Mouse (Mus musculus) CH12.LX (cell line): ENCODE data around the gene Frem3. TPM values are rescaled to one million over a fixed set of nuclear protein-coding genes. Genes with fewer than 3 reads are reported as not detected.

ENCODE experiments used
- DNase-seq: peaks from one replicate; pipeline ENCODE4 v3.0.0-alpha.2; 2013; ENCODE audit errors: extremely low read depth
- H3K27ac ChIP-seq: 2 replicates; pipeline ENCODE4 v1.5.1; 2012; ENCODE audit warnings: low read depth, mild to moderate bottlenecking, control low read depth, moderate library complexity; ENCODE audit not compliant: insufficient read depth
- H3K27me3 ChIP-seq: replicated peaks from 2 replicates; pipeline ENCODE3; 2012; ENCODE audit warnings: inconsistent platforms
- H3K36me3 ChIP-seq, 2 experiments: replicated peaks in 1 of 2; 2 replicates each; pipeline versions ENCODE3 to v1.6.1; 2012; ENCODE audit warnings: inconsistent platforms in 1 of 2, low read length in 1 of 2, mild to moderate bottlenecking in 1 of 2, mixed read lengths in 1 of 2, moderate library complexity in 1 of 2; ENCODE audit not compliant: control insufficient read depth in 1 of 2, insufficient read depth in 1 of 2
- H3K4me1 ChIP-seq, 2 experiments: 2 replicates each; pipeline ENCODE4 v1.6.1; 2012; ENCODE audit warnings: inconsistent platforms in 1 of 2, moderate library complexity in 1 of 2; ENCODE audit not compliant: insufficient read depth in 2 of 2, control insufficient read depth in 1 of 2
- H3K4me2 ChIP-seq: 2 replicates; pipeline ENCODE4 v1.6.1; 2012; ENCODE audit warnings: low read depth, mild to moderate bottlenecking, control low read depth; ENCODE audit not compliant: poor library complexity, insufficient read depth, severe bottlenecking
- H3K4me3 ChIP-seq, 3 experiments: fragments of 150-350 bp in 1 of 3; sonication (generic) in 1 of 3; replicated peaks in 1 of 3; 2 replicates each; pipeline versions ENCODE3 to v1.5.1; 2011 to 2012; ENCODE audit warnings: low read depth in 2 of 3, low read length in 2 of 3, mild to moderate bottlenecking in 2 of 3, moderate library complexity in 2 of 3, control low read depth in 1 of 3, improper control_type of control experiment in 1 of 3, inconsistent platforms in 1 of 3, mixed read lengths in 1 of 3; ENCODE audit not compliant: poor library complexity in 1 of 3
- H3K79me2 ChIP-seq: replicated peaks from 2 replicates; pipeline ENCODE4 v1.6.1; 2012; ENCODE audit warnings: mild to moderate bottlenecking, moderate library complexity; ENCODE audit not compliant: control insufficient read depth, poor library complexity, insufficient read depth, severe bottlenecking; ENCODE audit errors: extremely low read depth
- H3K9ac ChIP-seq: 2 replicates; pipeline ENCODE4 v1.6.1; 2012; ENCODE audit warnings: low read depth, mild to moderate bottlenecking, control low read depth, moderate library complexity; ENCODE audit not compliant: insufficient read depth
- H3K9me3 ChIP-seq: replicated peaks from 2 replicates; pipeline ENCODE3; 2012; ENCODE audit warnings: low read length, inconsistent platforms, mixed read lengths
- BHLHE40 ChIP-seq: IDR thresholded peaks from 2 replicates; pipeline ENCODE4 v1.6.1; 2011; ENCODE audit warnings: mild to moderate bottlenecking, low read depth, low read length, improper control_type of control experiment
- CHD1 ChIP-seq: IDR thresholded peaks from 2 replicates; pipeline ENCODE4 v1.6.1; 2012; ENCODE audit warnings: low read depth, low read length, improper control_type of control experiment, inconsistent platforms
- CHD2 ChIP-seq: IDR thresholded peaks from 2 replicates; pipeline ENCODE4 v1.6.1; 2011; ENCODE audit warnings: low read length, improper control_type of control experiment
- CTCF ChIP-seq, 2 experiments: IDR thresholded peaks in 1 of 2; conservative IDR thresholded peaks in 1 of 2; 2 replicates each; pipeline ENCODE4 v1.5.1; 2011 to 2012; ENCODE audit warnings: low read depth in 2 of 2, low read length in 2 of 2, improper control_type of control experiment in 1 of 2, inconsistent platforms in 1 of 2, mild to moderate bottlenecking in 1 of 2, moderate library complexity in 1 of 2
- E2F4 ChIP-seq: IDR thresholded peaks from 2 replicates; pipeline ENCODE4 v1.6.1; 2011; ENCODE audit warnings: low read depth, low read length, improper control_type of control experiment; ENCODE audit not compliant: insufficient replicate concordance
- EP300 ChIP-seq: IDR thresholded peaks from 2 replicates; pipeline ENCODE4 v1.6.1; 2011; ENCODE audit warnings: low read length, improper control_type of control experiment
- HCFC1 ChIP-seq: IDR thresholded peaks from 2 replicates; pipeline ENCODE4 v1.6.1; 2012; ENCODE audit warnings: low read depth, mild to moderate bottlenecking, inconsistent platforms, low read length, improper control_type of control experiment
- JUN ChIP-seq: IDR thresholded peaks from 2 replicates; pipeline ENCODE4 v1.6.1; 2011; ENCODE audit warnings: low read depth, mild to moderate bottlenecking, low read length, improper control_type of control experiment, moderate library complexity; ENCODE audit not compliant: insufficient read depth
- JUND ChIP-seq: conservative IDR thresholded peaks from 2 replicates; pipeline ENCODE4 v1.6.1; 2011; ENCODE audit warnings: low read depth, low read length, improper control_type of control experiment
- KAT2A ChIP-seq: IDR thresholded peaks from 2 replicates; pipeline ENCODE4 v1.6.1; 2012; ENCODE audit warnings: low read length, improper control_type of control experiment, inconsistent platforms; ENCODE audit not compliant: insufficient replicate concordance
- MAZ ChIP-seq: IDR thresholded peaks from 2 replicates; pipeline ENCODE4 v1.6.1; 2012; ENCODE audit warnings: low read depth, mild to moderate bottlenecking, inconsistent platforms, low read length, improper control_type of control experiment, moderate library complexity
- TBP ChIP-seq: conservative IDR thresholded peaks from 2 replicates; pipeline ENCODE4 v1.6.1; 2011; ENCODE audit warnings: low read depth, low read length, improper control_type of control experiment
- ZKSCAN1 ChIP-seq: IDR thresholded peaks from 2 replicates; pipeline ENCODE4 v1.6.1; 2012; ENCODE audit warnings: low read depth, inconsistent platforms, low read length, improper control_type of control experiment, borderline replicate concordance
- ZNF384 ChIP-seq: IDR thresholded peaks from 2 replicates; pipeline ENCODE4 v1.6.1; 2012; ENCODE audit warnings: low read depth, low read length, improper control_type of control experiment, inconsistent platforms
- dilution Hi-C: fragments of 300-500 bp; cut with MboI; formaldehyde crosslinking; loops from 2 replicates; pipeline ENCODE4 v1.14.3; 2020; ENCODE audit warnings: low sequenced_read_pairs; ENCODE audit not compliant: extremely low pct_unique_long_range_greater_than_20kb, extremely low pct_ligation_motif_present
- in situ Hi-C: fragments of 300-500 bp; cut with MboI; formaldehyde crosslinking; loops from 3 replicates; pipeline ENCODE4 v1.14.3; 2019; ENCODE audit warnings: low sequenced_read_pairs, low pct_ligation_motif_present, low pct_unique_long_range_greater_than_20kb, mixed read lengths
- polyA plus RNA-seq: library from polyadenylated mRNA; unstranded; fragments of >175 nt; gene quantifications from 2 replicates; pipeline ENCODE4 v1.2.1, GENCODE M21; 2012; ENCODE audit warnings: low read depth; ENCODE audit not compliant: insufficient read length
- total RNA-seq, 2 experiments: library from RNA; depleted of rRNA; stranded (reverse); fragments of 300-350 nt in 1 of 2; fragments of >200 nt in 1 of 2; gene quantifications; 2 replicates each; pipeline ENCODE4 v1.2.3; 2012 to 2014

The Frem3 gene
- total and polyA plus RNA-seq, 3 experiments, result not detected

GRCm38 (mm10) chr8:80647394-80647793 lies 36.5 kb downstream of the Frem3 start:
- in situ Hi-C loops, result no loop called here
- H3K4me1 ChIP-seq, result no peaks in the 10 kb centered on the region
- H3K4me3 ChIP-seq, result no peak overlapping the region
- no peaks in the 10 kb centered on the region for H3K79me2 ChIP-seq
- no peak overlapping the region for H3K27ac ChIP-seq
- no peaks in the 10 kb centered on the region for H3K36me3 ChIP-seq
- TF ChIP-seq TBP (no peak), HCFC1 (no peak)
- TF ChIP-seq, all 38 proteins: peak for 0
- no peak for DNase-seq
- dilution Hi-C loops, result no loop called here
- Histone ChIP-seq H3K4me2 (no peak overlapping the region), H3K9me3 (no peaks in the 10 kb centered on the region), H3K27me3 (no peaks in the 10 kb centered on the region), H3K9ac (no peak overlapping the region)

GRCm38 (mm10) chr8:80657639-80658038 lies 46.8 kb downstream of the Frem3 start:
- DNase-seq, result no peak
- H3K4me3 ChIP-seq, result no peak overlapping the region
- H3K4me2 ChIP-seq, result no peak overlapping the region
- H3K27me3 ChIP-seq, result no peaks in the 10 kb centered on the region
- TF ChIP-seq CTCF (conservative IDR thresholded peaks at IDR 0.05 in 1 of 2, IDR thresholded peaks at IDR 0.05 in 1 of 2; ENCODE audit: low read depth in 2 of 2, low read length in 2 of 2) (no peak), KAT2A (no peak), JUN (no peak), ZKSCAN1 (no peak), BHLHE40 (no peak), EP300 (no peak), ZNF384 (no peak), CHD1 (no peak), CHD2 (no peak)
- in situ Hi-C loops (no loop called here), dilution Hi-C loops (no loop called here)
- H3K27ac ChIP-seq, result no peak overlapping the region
- H3K79me2 ChIP-seq, result no peaks in the 10 kb centered on the region
- H3K36me3 ChIP-seq, result no peaks in the 10 kb centered on the region
- no peaks in the 10 kb centered on the region for H3K4me1 ChIP-seq
- no peaks in the 10 kb centered on the region for H3K9me3 ChIP-seq
- no peak overlapping the region for H3K9ac ChIP-seq

- Histone ChIP-seq H3K4me1 (no peaks in the 10 kb centered on the region), H3K79me2 (no peaks in the 10 kb centered on the region), H3K4me2 (no peak overlapping the region), H3K9me3 (no peaks in the 10 kb centered on the region), H3K9ac (no peak overlapping the region), H3K4me3 (no peak overlapping the region), H3K36me3 (no peaks in the 10 kb centered on the region), H3K27ac (no peak overlapping the region), H3K27me3 (no peaks in the 10 kb centered on the region)
- TF ChIP-seq EP300 (no peak), MAZ (no peak), ZKSCAN1 (no peak), JUND (no peak), E2F4 (no peak)
- in situ Hi-C loops, result no loop called here
- DNase-seq, result no peak
- dilution Hi-C loops, result no loop called here
Observed at GRCm38 (mm10) chr8:80661055-80661454, 50.2 kb downstream of the Frem3 start.
